Mouse (Mus musculus) olfactory bulb, adult 2 months (tissue): ENCODE measurements around the gene Zc3h7b.

Experiments used
- CTCF ChIP-seq: fragments of 200-500 bp; IDR thresholded peaks from 2 replicates; pipeline ENCODE4 v1.5.1; 2012; ENCODE audit warnings: low read depth, mild to moderate bottlenecking, low read length, moderate library complexity; ENCODE audit not compliant: insufficient read depth
- POLR2A ChIP-seq: fragments of 200-500 bp; IDR thresholded peaks from 2 replicates; pipeline ENCODE4 v1.6.1; 2012; ENCODE audit warnings: mild to moderate bottlenecking, low read depth, low read length, moderate library complexity; ENCODE audit not compliant: insufficient read depth

DNA sequence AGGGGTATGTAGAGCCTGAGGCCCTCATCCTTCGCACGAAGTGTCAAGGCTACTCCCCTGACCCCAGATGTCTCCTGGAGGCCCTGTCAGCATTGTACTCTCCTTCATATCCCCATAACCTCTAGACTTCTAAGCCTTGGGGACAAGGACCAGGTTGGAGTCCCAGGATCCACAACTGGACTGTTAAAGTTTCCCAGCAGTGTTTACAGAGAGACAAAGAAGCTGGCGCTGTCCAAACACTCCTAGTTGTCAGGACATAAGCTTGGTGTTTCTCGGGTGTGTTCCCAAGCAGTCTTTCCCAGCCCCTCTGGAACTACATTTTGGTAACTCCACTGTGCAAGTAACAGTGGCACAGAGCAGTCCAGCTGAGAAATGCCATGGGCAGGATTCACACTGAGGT is 88.6 kb downstream of the Zc3h7b start:
- TF ChIP-seq CTCF: no peak
- TF ChIP-seq POLR2A: no peak
